Mouse (Mus musculus) brain, adult 10 weeks (tissue): ENCODE measurements around the gene Tm4sf5. TPM values are rescaled to one million over a fixed set of nuclear protein-coding genes. Genes with fewer than 3 reads are reported as not detected.

Experiments used
- polyA plus RNA-seq: library from polyadenylated mRNA; stranded (reverse); fragments of 350-450 nt; fragmentation: Illumina TruSeq; extraction: RNeasy Lipid Tissue Mini Kit (QIAGEN cat#74804); gene quantifications from one replicate; pipeline ENCODE4 v1.2.3, GENCODE M21; 2015; ENCODE audit warnings: low read depth, low replicate concordance

The Tm4sf5 gene
- polyA plus RNA-seq: 1.5 TPM

GRCm38 (mm10) chr11:70504970-70505369 lies at the start of gene Tm4sf5:
Tm4sf5 (plus strand) TSS chr11:70505244.

DNA sequence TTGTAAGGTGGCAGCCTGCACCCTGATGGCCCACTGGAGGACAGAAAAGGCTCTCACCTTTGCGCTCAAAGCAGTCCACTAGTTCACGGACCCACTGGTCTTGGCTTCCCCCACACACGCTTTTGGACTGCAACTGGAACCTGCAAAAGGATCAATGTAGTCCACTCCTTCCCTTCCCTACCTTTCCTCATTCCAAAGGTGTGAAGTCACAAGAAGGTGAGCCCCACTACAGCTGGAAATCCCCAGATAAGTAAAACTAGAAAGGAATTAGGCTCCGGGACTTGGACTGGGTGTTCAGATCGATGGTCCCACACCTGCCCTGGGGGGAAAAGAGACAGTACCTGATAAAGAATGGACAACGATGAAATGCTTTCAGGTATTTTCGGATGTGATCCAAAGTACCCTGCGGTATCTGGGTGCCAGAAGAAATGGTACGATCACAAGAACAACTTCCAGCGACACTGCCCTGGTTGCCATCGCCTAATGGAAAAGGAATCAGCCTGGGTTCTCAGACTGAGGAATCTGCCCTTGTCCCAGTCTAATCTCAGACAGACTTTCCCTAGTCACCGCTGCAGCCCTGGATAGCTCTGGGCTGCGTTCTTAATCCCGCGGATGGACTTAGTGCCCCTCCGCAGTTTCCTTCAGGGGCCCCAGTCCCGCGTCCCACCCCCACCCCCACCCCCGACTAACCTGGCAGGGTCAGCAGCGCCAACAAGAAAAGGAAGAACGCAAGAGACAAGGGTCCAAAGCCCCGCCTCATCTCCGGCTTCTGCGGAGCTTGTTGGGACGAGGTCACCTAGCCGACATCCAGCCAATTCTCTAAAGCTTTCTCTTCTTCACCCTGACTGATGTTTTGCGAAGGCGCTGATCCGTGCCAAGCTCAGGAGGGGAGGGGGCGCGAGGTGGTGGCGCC lies 46.1 kb upstream of the Tm4sf5 start, which contains the start of gene Zmynd15:
TSS of gene Zmynd15 (plus strand) at position 746 of the 913 bp plus-strand sequence.

GRCm38 (mm10) chr11:70459601-70460101 lies 45.4 kb upstream of the Tm4sf5 start, which contains the start of gene Cxcl16:
Cxcl16 (minus strand) TSS chr11:70459984.

GRCm38 (mm10) chr11:70514288-70514687 lies 9.2 kb downstream of the Tm4sf5 start, which contains the start of gene Vmo1:
Vmo1 (minus strand) TSS chr11:70514616.

GRCm38 (mm10) chr11:70518923-70519322 lies 13.9 kb downstream of the Tm4sf5 start, which contains the start of gene Gltpd2:
Gltpd2 (plus strand) TSS chr11:70519196.

DNA sequence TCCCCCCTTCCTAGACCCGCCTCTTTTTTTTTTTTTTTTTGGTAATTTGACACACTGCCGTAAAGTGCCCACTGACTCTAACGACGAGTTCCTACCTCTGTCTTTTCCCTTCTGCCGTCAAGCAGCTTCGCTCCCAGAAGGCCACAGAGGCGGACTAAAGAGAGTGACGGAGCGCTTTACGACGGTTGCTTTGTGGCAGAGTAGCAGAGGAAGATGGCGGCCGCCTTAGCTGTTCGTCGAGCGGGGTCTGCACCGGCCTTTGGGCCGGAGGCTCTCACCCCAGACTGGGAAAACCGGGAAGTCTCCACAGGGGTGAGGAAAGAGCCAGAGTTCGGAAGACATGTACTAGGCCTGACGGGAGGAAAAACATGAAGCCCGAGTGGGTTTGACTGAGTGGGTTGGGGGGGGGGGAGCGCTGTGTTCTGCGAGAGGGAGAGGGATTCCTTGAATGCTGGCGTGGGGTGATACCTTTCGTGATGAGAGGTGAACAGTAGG lies 20.2 kb downstream of the Tm4sf5 start, which contains the start of gene Psmb6:
TSS of gene Psmb6 (plus strand) at position 184 of the 495 bp plus-strand sequence.

GRCm38 (mm10) chr11:70532839-70533238 lies 27.8 kb downstream of the Tm4sf5 start, which contains the start of gene Gm40193:
Gm40193 (minus strand) TSS chr11:70532939.

GRCm38 (mm10) chr11:70539877-70540587 lies 35.0 kb downstream of the Tm4sf5 start, which contains the start of gene Pld2:
Pld2 (plus strand) TSS chr11:70540064.

Other genes with a start within 250 kb of the Tm4sf5 start
- gene Alox12, start 249.9 kb upstream of the Tm4sf5 start, polyA plus RNA-seq: 0.36 TPM
- gene Alox12e, start 182.6 kb upstream of the Tm4sf5 start, polyA plus RNA-seq: not detected
- not detected for gene Alox15, start 153.2 kb upstream of the Tm4sf5 start, polyA plus RNA-seq
- 20.3 TPM for gene Pelp1, start 95.2 kb upstream of the Tm4sf5 start, polyA plus RNA-seq
- gene Arrb2, start 72.6 kb upstream of the Tm4sf5 start, polyA plus RNA-seq: 79.9 TPM
- gene Med11, start 53.3 kb upstream of the Tm4sf5 start, polyA plus RNA-seq: 24.0 TPM
- gene Zmynd15, start 45.8 kb upstream of the Tm4sf5 start, polyA plus RNA-seq: 0.36 TPM
- 2.5 TPM for gene Cxcl16, start 45.3 kb upstream of the Tm4sf5 start, polyA plus RNA-seq
- gene Vmo1, start 9.4 kb downstream of the Tm4sf5 start, polyA plus RNA-seq: not detected
- not detected for gene Gltpd2, start 14.0 kb downstream of the Tm4sf5 start, polyA plus RNA-seq
- gene Psmb6, start 20.1 kb downstream of the Tm4sf5 start, polyA plus RNA-seq: 328 TPM
- gene Gm40193, start 27.7 kb downstream of the Tm4sf5 start, polyA plus RNA-seq: not detected
- 15.0 TPM for gene Pld2, start 34.8 kb downstream of the Tm4sf5 start, polyA plus RNA-seq
- gene Mink1, start 57.6 kb downstream of the Tm4sf5 start, polyA plus RNA-seq: 199 TPM
- not detected for gene 4930544D05Rik, start 110.6 kb downstream of the Tm4sf5 start, polyA plus RNA-seq
- gene Chrne, start 114.0 kb downstream of the Tm4sf5 start, polyA plus RNA-seq: not detected
- not detected for gene Gp1ba, start 133.9 kb downstream of the Tm4sf5 start, polyA plus RNA-seq
- gene Rnf167, start 142.0 kb downstream of the Tm4sf5 start, polyA plus RNA-seq: 88.6 TPM
- gene Slc25a11, start 142.2 kb downstream of the Tm4sf5 start, polyA plus RNA-seq: 157 TPM
- gene Pfn1, start 149.4 kb downstream of the Tm4sf5 start, polyA plus RNA-seq: 242 TPM
- gene Eno3, start 152.0 kb downstream of the Tm4sf5 start, polyA plus RNA-seq: 11.5 TPM
- 82.8 TPM for gene Spag7, start 164.2 kb downstream of the Tm4sf5 start, polyA plus RNA-seq
- 127 TPM for gene Camta2, start 182.9 kb downstream of the Tm4sf5 start, polyA plus RNA-seq
- 2.6 TPM for gene Inca1, start 194.9 kb downstream of the Tm4sf5 start, polyA plus RNA-seq
- gene Kif1c, start 195.3 kb downstream of the Tm4sf5 start, polyA plus RNA-seq: 51.5 TPM